Mouse (Mus musculus) neural tube, embryonic 12.5 days (tissue): ENCODE data around the gene Gm9507. TPM values are rescaled to one million over a fixed set of nuclear protein-coding genes. Genes with fewer than 3 reads are reported as not detected.

Experiments
- ATAC-seq: fragments of 200-750 bp; cut with Nextera tagmentation; 2 replicates; pipeline ENCODE4 v1.8.0; 2017; ENCODE audit warnings: low read depth, mild to moderate bottlenecking, moderate TSS enrichment, moderate library complexity; ENCODE audit not compliant: low FRiP score
- H3K27ac ChIP-seq: fragments of 300-500 bp; sonication (generic); 2 replicates; pipeline ENCODE4 v1.5.1; 2016
- H3K27me3 ChIP-seq: fragments of 300-500 bp; sonication (generic); replicated peaks from 2 replicates; pipeline ENCODE4 v1.6.1; 2016; ENCODE audit warnings: mild to moderate bottlenecking
- H3K36me3 ChIP-seq: fragments of 300-500 bp; sonication (generic); 2 replicates; pipeline ENCODE4 v1.6.1; 2016; ENCODE audit warnings: mild to moderate bottlenecking
- H3K4me1 ChIP-seq: fragments of 300-500 bp; sonication (generic); 2 replicates; pipeline ENCODE4 v1.6.1; 2016
- H3K4me2 ChIP-seq: fragments of 300-500 bp; sonication (generic); replicated peaks from 2 replicates; pipeline ENCODE4 v1.6.1; 2016; ENCODE audit warnings: mild to moderate bottlenecking
- H3K4me3 ChIP-seq: fragments of 300-500 bp; sonication (generic); 2 replicates; pipeline ENCODE4 v1.5.1; 2016
- H3K9ac ChIP-seq: fragments of 300-500 bp; sonication (generic); 2 replicates; pipeline ENCODE4 v1.6.1; 2016; ENCODE audit warnings: mild to moderate bottlenecking
- H3K9me3 ChIP-seq: fragments of 300-500 bp; sonication (generic); 2 replicates; pipeline ENCODE4 v1.6.1; 2016; ENCODE audit warnings: mild to moderate bottlenecking
- WGBS: fragments of 180-500 bp; shearing (Covaris S2); methylation state at CpG from one replicate; pipeline ENCODE4 v1.1.7; 2016; 5-methylcytosine and 5-hydroxymethylcytosine counted together
- polyA plus RNA-seq: library from polyadenylated mRNA; unstranded; fragments of >200 nt; fragmentation: Nextera tagmentation; extraction: Ambion mirVana; gene quantifications from 2 replicates; pipeline ENCODE4 v1.2.1, GENCODE M21; 2016

The Gm9507 gene
- polyA plus RNA-seq, result not detected in 2 replicates

GRCm38 (mm10) chr10:77811743-77812142, at the start of gene Gm9507:
Gene Gm9507 (minus strand): TSS chr10:77811843.
- no peaks in the 10 kb centered on the region for H3K4me1 ChIP-seq
- no peak within 1 kb of the TSS for H3K4me3 ChIP-seq
- no peaks in the 10 kb centered on the region for H3K27me3 ChIP-seq
- no peak within 1 kb of the TSS for H3K9ac ChIP-seq
- H3K27ac ChIP-seq, result no peak within 1 kb of the TSS
- H3K9me3 ChIP-seq, result no peaks in the 10 kb centered on the region
- no peak within 1 kb of the TSS for H3K4me2 ChIP-seq
- no peak for ATAC-seq
- 74% methylated on average over 5 of the region's 5 CpGs for WGBS
- no peaks in the 10 kb centered on the region for H3K36me3 ChIP-seq

- WGBS, result 68% methylated on average over 9 of the region's 9 CpGs
- Histone ChIP-seq H3K27ac (no peak within 1 kb of the TSS), H3K4me1 (no peaks in the 10 kb centered on the region), H3K4me3 (no peak within 1 kb of the TSS), H3K4me2 (no peak within 1 kb of the TSS), H3K9me3 (no peaks in the 10 kb centered on the region), H3K27me3 (no peaks in the 10 kb centered on the region), H3K9ac (no peak within 1 kb of the TSS), H3K36me3 (no peaks in the 10 kb centered on the region)
- ATAC-seq, result no peak
These were observed 40.9 kb upstream of the Gm9507 start, which contains the start of gene Gm10318 for GRCm38 (mm10) chr10:77852559-77852958. Gene Gm10318 (plus strand): TSS chr10:77852859.

GRCm38 (mm10) chr10:77847538-77847937, 35.9 kb upstream of the Gm9507 start:
- H3K4me2 ChIP-seq, result no peak overlapping the region

GRCm38 (mm10) chr10:77846961-77847360, 35.3 kb upstream of the Gm9507 start:
- no peak overlapping the region for H3K27ac ChIP-seq
- no peak overlapping the region for H3K4me2 ChIP-seq
- no peaks in the 10 kb centered on the region for H3K4me1 ChIP-seq
- 21% methylated on average over 2 of the region's 2 CpGs for WGBS
- 0 out of 2 replicates have a peak, but pooled peaks cover 6% of the 10 kb centered on the region for H3K9me3 ChIP-seq
- ATAC-seq, result no peak
- H3K36me3 ChIP-seq, result no peaks in the 10 kb centered on the region
- H3K9ac ChIP-seq, result no peak overlapping the region
- no peaks in the 10 kb centered on the region for H3K27me3 ChIP-seq
- H3K4me3 ChIP-seq, result no peak overlapping the region

More at GRCm38 (mm10) chr10:77847538-77847937, 35.9 kb upstream of the Gm9507 start:
- no peak for ATAC-seq
- no peaks in the 10 kb centered on the region for H3K27me3 ChIP-seq
- no peak overlapping the region for H3K27ac ChIP-seq
- 0 out of 2 replicates have a peak, but pooled peaks cover 6% of the 10 kb centered on the region for H3K9me3 ChIP-seq
- 91% methylated on average over 2 of the region's 2 CpGs for WGBS
- no peak overlapping the region for H3K9ac ChIP-seq
- no peaks in the 10 kb centered on the region for H3K4me1 ChIP-seq
- no peaks in the 10 kb centered on the region for H3K36me3 ChIP-seq
- H3K4me3 ChIP-seq, result no peak overlapping the region

- 0 out of 2 replicates have a peak, but pooled peaks cover 6% of the 10 kb centered on the region for H3K9me3 ChIP-seq
These were observed 34.9 kb upstream of the Gm9507 start, which contains the start of gene Gm36176 for GRCm38 (mm10) chr10:77846503-77846902. Gene Gm36176 (plus strand): TSS chr10:77846803.

GRCm38 (mm10) chr10:77839006-77839405, 27.4 kb upstream of the Gm9507 start:
- no peak for ATAC-seq
- WGBS, result 84% methylated on average over 6 of the region's 6 CpGs
- no peak overlapping the region for H3K4me3 ChIP-seq
- H3K27ac ChIP-seq, result no peak overlapping the region
- no peaks in the 10 kb centered on the region for H3K36me3 ChIP-seq
- H3K9me3 ChIP-seq, result 0 out of 2 replicates have a peak, but pooled peaks cover 2% of the 10 kb centered on the region
- no peak overlapping the region for H3K4me2 ChIP-seq
- H3K27me3 ChIP-seq, result no peaks in the 10 kb centered on the region
- no peaks in the 10 kb centered on the region for H3K4me1 ChIP-seq
- no peak overlapping the region for H3K9ac ChIP-seq

More at GRCm38 (mm10) chr10:77846503-77846902, 34.9 kb upstream of the Gm9507 start, which contains the start of gene Gm36176:
- ATAC-seq, result no peak
- no peak within 1 kb of the TSS for H3K27ac ChIP-seq
- H3K4me3 ChIP-seq, result no peak within 1 kb of the TSS
- H3K4me2 ChIP-seq, result no peak within 1 kb of the TSS
- 58% methylated on average over 3 of the region's 3 CpGs for WGBS
- no peak within 1 kb of the TSS for H3K9ac ChIP-seq
- H3K36me3 ChIP-seq, result no peaks in the 10 kb centered on the region
- H3K4me1 ChIP-seq, result no peaks in the 10 kb centered on the region
- no peaks in the 10 kb centered on the region for H3K27me3 ChIP-seq

GRCm38 (mm10) chr10:77835647-77836046, 24.0 kb upstream of the Gm9507 start, which contains the start of gene Krtap10-10:
Gene Krtap10-10 (plus strand): TSS chr10:77835947.
- Histone ChIP-seq H3K27ac (no peak within 1 kb of the TSS), H3K27me3 (no peaks in the 10 kb centered on the region), H3K4me2 (no peak within 1 kb of the TSS), H3K9me3 (no peaks in the 10 kb centered on the region), H3K4me3 (no peak within 1 kb of the TSS), H3K36me3 (no peaks in the 10 kb centered on the region), H3K9ac (no peak within 1 kb of the TSS), H3K4me1 (no peaks in the 10 kb centered on the region)
- no peak for ATAC-seq
- 73% methylated on average over 9 of the region's 9 CpGs for WGBS

- no peak within 1 kb of the TSS for H3K4me3 ChIP-seq
- H3K27ac ChIP-seq, result no peak within 1 kb of the TSS
- H3K9ac ChIP-seq, result no peak within 1 kb of the TSS
- no peaks in the 10 kb centered on the region for H3K36me3 ChIP-seq
- WGBS, result 81% methylated on average over 6 of the region's 6 CpGs
- H3K4me2 ChIP-seq, result no peak within 1 kb of the TSS
- H3K27me3 ChIP-seq, result no peaks in the 10 kb centered on the region
- H3K9me3 ChIP-seq, result no peaks in the 10 kb centered on the region; the same call in 1 of the 2 replicates
- H3K4me1 ChIP-seq, result no peaks in the 10 kb centered on the region
- no peak for ATAC-seq
These were observed 15.3 kb upstream of the Gm9507 start, which contains the start of gene Krtap10-4 for GRCm38 (mm10) chr10:77826951-77827350. Gene Krtap10-4 (minus strand): TSS chr10:77827095.

GRCm38 (mm10) chr10:77819203-77819602, 7.6 kb upstream of the Gm9507 start:
- no peak overlapping the region for H3K4me2 ChIP-seq
- H3K27ac ChIP-seq, result no peak overlapping the region
- no peaks in the 10 kb centered on the region for H3K36me3 ChIP-seq
- no peaks in the 10 kb centered on the region for H3K27me3 ChIP-seq
- ATAC-seq, result no peak
- no peak overlapping the region for H3K9ac ChIP-seq
- WGBS, result 43% methylated on average over 4 of the region's 4 CpGs
- no peaks in the 10 kb centered on the region for H3K4me1 ChIP-seq
- H3K9me3 ChIP-seq, result no peaks in the 10 kb centered on the region
- H3K4me3 ChIP-seq, result no peak overlapping the region

GRCm38 (mm10) chr10:77818523-77818922, 6.9 kb upstream of the Gm9507 start:
- WGBS, result 95% methylated on average over 4 of the region's 4 CpGs
- Histone ChIP-seq H3K4me3 (no peak overlapping the region), H3K4me1 (no peaks in the 10 kb centered on the region), H3K27ac (no peak overlapping the region), H3K36me3 (no peaks in the 10 kb centered on the region), H3K4me2 (no peak overlapping the region), H3K9me3 (no peaks in the 10 kb centered on the region), H3K9ac (no peak overlapping the region), H3K27me3 (no peaks in the 10 kb centered on the region)
- no peak for ATAC-seq

GRCm38 (mm10) chr10:77815514-77815913, 3.9 kb upstream of the Gm9507 start:
- no peak overlapping the region for H3K27ac ChIP-seq
- H3K4me2 ChIP-seq, result no peak overlapping the region
- H3K36me3 ChIP-seq, result no peaks in the 10 kb centered on the region
- no peaks in the 10 kb centered on the region for H3K4me1 ChIP-seq
- WGBS, result 38% methylated on average over 5 of the region's 5 CpGs
- no peaks in the 10 kb centered on the region for H3K9me3 ChIP-seq
- H3K27me3 ChIP-seq, result no peaks in the 10 kb centered on the region
- no peak overlapping the region for H3K9ac ChIP-seq
- H3K4me3 ChIP-seq, result no peak overlapping the region
- no peak for ATAC-seq

GRCm38 (mm10) chr10:77814382-77814781, 2.7 kb upstream of the Gm9507 start, which contains the start of gene Gm2696:
Gene Gm2696 (plus strand): TSS chr10:77814682.
- Histone ChIP-seq H3K9me3 (no peaks in the 10 kb centered on the region), H3K27ac (no peak within 1 kb of the TSS), H3K27me3 (no peaks in the 10 kb centered on the region), H3K4me1 (no peaks in the 10 kb centered on the region), H3K9ac (no peak within 1 kb of the TSS), H3K36me3 (no peaks in the 10 kb centered on the region), H3K4me2 (no peak within 1 kb of the TSS), H3K4me3 (no peak within 1 kb of the TSS)
- ATAC-seq, result no peak
- 63% methylated on average over 4 of the region's 4 CpGs for whole genome bisulfite sequencing

GRCm38 (mm10) chr10:77804095-77804494, 7.5 kb downstream of the Gm9507 start:
- H3K36me3 ChIP-seq, result no peaks in the 10 kb centered on the region
- no peak for ATAC-seq
- no peak overlapping the region for H3K4me2 ChIP-seq
- H3K27ac ChIP-seq, result no peak overlapping the region
- H3K27me3 ChIP-seq, result no peaks in the 10 kb centered on the region
- H3K9me3 ChIP-seq, result no peaks in the 10 kb centered on the region
- H3K9ac ChIP-seq, result no peak overlapping the region
- no peak overlapping the region for H3K4me3 ChIP-seq
- 0 out of 2 replicates have a peak, but pooled peaks cover 2% of the 10 kb centered on the region for H3K4me1 ChIP-seq
- 83% methylated on average over 3 of the region's 3 CpGs for WGBS
